Mouse (Mus musculus) ES-Bruce4 (cell line): ENCODE results near the gene Plekha4.

ENCODE experiments used
- CTCF ChIP-seq: IDR thresholded peaks from one replicate; pipeline ENCODE4 v1.8.1; 2011; ENCODE audit warnings: low read depth, low read length
- EP300 ChIP-seq: IDR thresholded peaks from 2 replicates; pipeline ENCODE4 v1.6.1; 2011; ENCODE audit warnings: low read depth, low read length; ENCODE audit not compliant: insufficient read depth
- POLR2A ChIP-seq: IDR thresholded peaks from one replicate; pipeline ENCODE4 v1.8.1; 2011; ENCODE audit warnings: low read length; ENCODE audit not compliant: insufficient read depth

DNA sequence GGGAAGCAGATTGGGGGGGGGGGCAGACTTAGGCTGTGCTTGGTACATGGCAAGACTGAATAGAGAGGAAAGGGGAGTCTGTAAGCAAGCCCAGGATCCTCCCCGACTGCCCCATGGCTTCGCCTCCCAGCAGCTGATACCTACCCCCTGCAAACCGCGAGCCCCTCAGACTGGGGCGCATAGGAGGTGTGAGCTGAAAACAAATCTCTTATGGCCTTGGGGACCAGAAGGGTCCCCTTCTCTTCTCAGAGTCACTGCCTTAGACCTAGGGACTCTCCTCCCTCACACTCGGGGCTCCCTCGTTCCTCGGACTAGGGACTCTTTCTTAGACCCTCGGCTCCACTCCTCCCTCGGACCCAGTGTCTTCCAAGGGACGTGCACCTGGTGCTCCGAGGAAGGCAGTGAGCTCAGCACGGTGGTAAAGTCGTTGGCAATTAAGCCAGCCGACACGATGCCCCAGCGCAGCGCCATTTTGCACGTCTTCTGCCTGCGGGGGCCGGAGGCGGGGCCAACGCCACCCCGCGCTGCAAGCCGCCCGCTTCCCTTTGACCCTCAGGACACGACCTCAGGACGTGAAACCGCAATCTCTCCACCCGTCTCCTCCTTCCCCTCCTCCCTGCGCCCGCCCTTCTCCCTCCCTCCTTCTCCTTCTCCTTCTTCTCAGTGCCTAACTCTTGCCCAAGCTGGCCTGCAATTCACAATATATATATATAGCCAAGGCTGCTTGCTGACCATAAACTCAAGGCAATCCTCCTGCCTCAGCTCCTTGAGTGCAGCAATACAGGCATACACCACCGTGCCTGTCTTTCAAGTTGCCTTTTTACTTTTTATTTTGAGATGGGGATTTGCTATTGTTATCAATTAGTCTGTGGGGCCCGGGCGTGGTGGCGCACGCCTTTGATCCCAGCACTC lies 37.6 kb upstream of the Plekha4 start, which contains the start of gene Dhdh:
- TF ChIP-seq CTCF (no peak), POLR2A (peak; percentile 76), EP300 (peak; percentile 52; the same call in 1 of the 2 replicates)
